Mouse (Mus musculus) MEL-GATA-1-ER (cell line): ENCODE data around the gene Dcaf10.

Source experiments
- DNase-seq: peaks from one replicate; pipeline ENCODE4 v3.0.0-alpha.2; 2012; ENCODE audit warnings: low read depth; ENCODE audit errors: extremely low read depth

The Dcaf10 gene

GRCm38 (mm10) chr4:45419051-45419450, 77.2 kb downstream of the Dcaf10 start:
- no peak for DNase-seq

- no peak for DNase-seq
Observed at GRCm38 (mm10) chr4:45420733-45421132, 78.8 kb downstream of the Dcaf10 start.

- DNase-seq: no peak
Observed at GRCm38 (mm10) chr4:45421519-45422260, 79.8 kb downstream of the Dcaf10 start.

DNA sequence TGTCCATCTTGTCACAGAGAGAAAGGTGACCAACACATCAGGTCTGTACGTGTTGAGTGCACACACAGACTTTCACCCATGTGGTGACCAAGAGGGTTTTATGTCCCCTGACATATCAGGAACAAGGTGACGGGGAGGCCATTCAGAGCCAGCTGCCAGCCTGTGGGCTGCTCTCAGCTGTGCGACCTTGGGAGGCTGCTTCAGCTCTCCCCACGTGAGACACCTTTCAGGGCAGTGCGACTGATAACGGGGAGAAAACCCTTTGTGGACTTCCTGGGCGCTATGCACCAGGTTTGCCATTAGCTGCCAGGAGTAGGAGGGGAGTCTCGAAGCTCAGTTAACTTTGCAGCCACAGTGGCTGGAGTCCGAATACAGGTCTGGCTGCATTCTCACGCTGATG, 80.7 kb downstream of the Dcaf10 start:
- DNase-seq: no peak

DNA sequence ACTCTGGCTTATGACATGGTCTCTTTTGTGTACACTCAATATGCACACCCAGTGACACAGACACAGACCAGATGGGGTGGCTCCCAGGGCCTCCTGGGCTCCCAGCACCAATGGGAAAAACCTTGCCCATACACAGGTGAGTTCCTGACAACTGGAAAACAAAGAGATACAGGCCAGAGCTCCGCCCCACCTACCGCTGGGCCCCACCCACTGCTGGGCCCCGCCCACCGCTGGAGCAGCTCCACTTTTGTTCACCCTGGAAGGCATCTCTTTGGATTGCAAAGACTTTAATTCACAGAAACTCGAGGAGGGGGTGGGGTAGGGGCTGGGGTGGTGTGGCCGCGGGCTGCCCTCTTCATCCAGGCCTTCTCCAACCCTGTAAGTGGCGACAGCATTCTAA, 81.5 kb downstream of the Dcaf10 start:
- no peak for DNase-seq

DNA sequence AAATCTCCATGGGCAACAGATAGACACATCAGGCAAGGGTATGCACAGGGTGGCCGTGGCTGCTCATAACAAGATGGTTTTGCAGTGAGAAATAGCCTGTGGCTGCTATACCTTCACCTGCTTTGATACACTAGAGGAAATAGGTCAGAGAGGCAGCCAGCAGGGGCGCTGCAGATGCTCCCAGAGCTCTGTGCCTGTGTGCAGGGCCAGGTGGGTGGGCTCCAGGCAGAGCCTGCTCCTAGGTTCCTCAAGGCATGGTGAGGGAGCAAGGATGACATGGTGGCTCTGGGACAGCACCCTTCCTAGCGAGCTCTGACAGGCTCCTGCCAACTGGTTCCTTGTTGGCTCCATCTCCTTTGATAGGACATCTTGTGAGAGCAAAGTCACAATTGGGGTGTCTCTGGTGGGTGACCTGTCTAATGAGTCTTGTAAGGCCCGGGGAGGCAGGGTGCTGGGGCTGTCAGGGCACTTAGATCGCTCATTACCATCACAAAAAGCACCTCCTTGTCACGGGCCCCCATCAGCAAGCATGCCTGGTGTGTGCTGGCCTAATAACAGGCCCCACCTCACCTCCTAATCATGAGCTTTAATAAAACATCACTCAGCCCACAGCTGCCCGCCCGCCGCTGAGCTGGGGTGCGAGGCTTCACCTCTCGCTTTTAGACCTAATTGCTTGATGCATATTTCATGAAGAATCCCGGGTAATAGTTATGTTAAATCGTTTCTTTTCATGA, 85.0 kb downstream of the Dcaf10 start:
- DNase-seq: no peak
